Mouse (Mus musculus): ENCODE data around the gene Rbm4b. TPM values are rescaled to one million over a fixed set of nuclear protein-coding genes. Genes with fewer than 3 reads are reported as not detected.

Gene Rbm4b
- polyA plus RNA-seq, 1 experiment: 2.1 TPM

DNA sequence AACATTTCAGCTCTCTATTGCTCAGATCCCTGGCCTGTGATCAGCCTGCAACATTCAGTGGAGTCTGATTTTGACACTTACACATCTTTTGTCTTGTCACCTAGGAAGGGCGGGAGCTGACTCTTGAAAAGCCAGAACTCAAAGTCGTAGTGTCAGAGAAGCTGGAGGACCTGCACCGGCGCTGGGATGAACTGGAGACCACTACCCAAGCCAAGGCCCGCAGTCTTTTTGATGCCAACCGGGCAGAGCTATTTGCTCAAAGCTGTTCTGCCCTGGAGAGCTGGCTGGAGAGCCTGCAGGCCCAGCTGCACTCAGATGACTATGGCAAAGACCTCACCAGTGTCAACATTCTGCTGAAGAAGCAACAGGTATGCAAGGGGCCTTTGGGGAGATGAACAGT, 14.1 kb upstream of the Rbm4b start:
- no peaks in the 10 kb centered on the region for H3K36me3 ChIP-seq (replicated peaks; ENCODE audit: low read length)
- no peak for TF ChIP-seq GATA1 (IDR thresholded peaks at IDR 0.05; ENCODE audit: borderline replicate concordance, low read length)
- TF ChIP-seq FLI1 (IDR thresholded peaks at IDR 0.05; ENCODE audit: low read length): no peak
- no peak overlapping the region for H3K4me3 ChIP-seq (replicated peaks)
- peaks cover 3% of the 10 kb centered on the region; the same call in 1 of the 2 replicates for H3K4me1 ChIP-seq
- H3K9me3 ChIP-seq: no peaks in the 10 kb centered on the region
- H3K27me3 ChIP-seq (replicated peaks): peaks cover 24% of the 10 kb centered on the region

DNA sequence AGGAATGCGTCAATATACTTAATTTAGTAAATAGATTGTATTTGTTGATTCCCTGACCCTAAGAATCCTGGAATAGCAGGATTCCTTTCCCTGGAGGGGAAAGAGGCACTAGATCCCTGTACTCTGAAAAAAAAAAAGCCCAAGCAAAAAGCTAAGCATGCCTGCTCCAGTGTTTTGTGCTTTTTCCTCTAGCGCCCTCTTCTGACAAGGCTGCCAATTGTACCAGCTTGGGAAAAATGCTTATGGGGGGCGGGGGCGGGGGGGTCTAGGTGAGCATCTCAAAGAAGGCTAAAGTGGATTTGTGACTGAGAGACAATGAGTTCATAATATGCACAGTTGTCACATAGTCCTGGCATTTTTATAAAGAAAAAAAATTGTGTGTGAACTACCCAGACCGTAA, 12.8 kb upstream of the Rbm4b start:
- TF ChIP-seq FLI1 (IDR thresholded peaks at IDR 0.05; ENCODE audit: low read length): no peak
- TF ChIP-seq GATA1 (IDR thresholded peaks at IDR 0.05; ENCODE audit: borderline replicate concordance, low read length): no peak
- Histone ChIP-seq H3K4me1 (peaks cover 3% of the 10 kb centered on the region; the same call in 1 of the 2 replicates), H3K36me3 (replicated peaks; ENCODE audit: low read length) (no peaks in the 10 kb centered on the region), H3K27me3 (replicated peaks) (peaks cover 22% of the 10 kb centered on the region), H3K9me3 (no peaks in the 10 kb centered on the region), H3K4me3 (replicated peaks) (no peak overlapping the region)

DNA sequence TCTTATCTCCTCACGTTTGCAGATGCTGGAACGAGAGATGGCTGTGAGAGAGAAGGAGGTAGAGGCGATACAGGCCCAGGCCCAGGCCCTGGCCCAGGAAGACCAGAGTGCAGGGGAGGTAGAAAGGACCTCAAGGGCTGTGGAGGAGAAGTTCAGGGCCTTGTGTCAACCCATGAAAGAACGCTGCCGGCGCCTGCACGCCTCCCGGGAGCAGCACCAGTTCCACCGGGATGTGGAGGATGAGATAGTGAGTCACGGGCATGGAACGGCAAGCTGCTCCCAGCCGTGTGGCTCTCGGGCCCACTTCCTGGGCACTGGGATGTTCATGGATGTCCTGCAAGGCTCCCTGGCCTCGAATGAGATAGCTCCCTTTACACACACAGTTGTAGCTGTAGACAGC, 12.3 kb upstream of the Rbm4b start:
- Histone ChIP-seq H3K4me1 (peaks cover 3% of the 10 kb centered on the region; the same call in 1 of the 2 replicates), H3K27me3 (replicated peaks) (peaks cover 24% of the 10 kb centered on the region), H3K4me3 (replicated peaks) (no peak overlapping the region), H3K36me3 (replicated peaks; ENCODE audit: low read length) (no peaks in the 10 kb centered on the region), H3K9me3 (no peaks in the 10 kb centered on the region)
- no peak for TF ChIP-seq FLI1 (IDR thresholded peaks at IDR 0.05; ENCODE audit: low read length)
- no peak for TF ChIP-seq GATA1 (IDR thresholded peaks at IDR 0.05; ENCODE audit: borderline replicate concordance, low read length)

GRCm38 (mm10) chr19:4745057-4745456, 11.2 kb upstream of the Rbm4b start:
- H3K4me1 ChIP-seq: peaks cover 3% of the 10 kb centered on the region; the same call in 1 of the 2 replicates
- no peaks in the 10 kb centered on the region for H3K36me3 ChIP-seq (replicated peaks; ENCODE audit: low read length)
- no peaks in the 10 kb centered on the region for H3K9me3 ChIP-seq
- H3K27me3 ChIP-seq (replicated peaks): peaks cover 19% of the 10 kb centered on the region
- TF ChIP-seq FLI1 (IDR thresholded peaks at IDR 0.05; ENCODE audit: low read length) (no peak), GATA1 (IDR thresholded peaks at IDR 0.05; ENCODE audit: borderline replicate concordance, low read length) (no peak)
- no peak overlapping the region for H3K4me3 ChIP-seq (replicated peaks)

DNA sequence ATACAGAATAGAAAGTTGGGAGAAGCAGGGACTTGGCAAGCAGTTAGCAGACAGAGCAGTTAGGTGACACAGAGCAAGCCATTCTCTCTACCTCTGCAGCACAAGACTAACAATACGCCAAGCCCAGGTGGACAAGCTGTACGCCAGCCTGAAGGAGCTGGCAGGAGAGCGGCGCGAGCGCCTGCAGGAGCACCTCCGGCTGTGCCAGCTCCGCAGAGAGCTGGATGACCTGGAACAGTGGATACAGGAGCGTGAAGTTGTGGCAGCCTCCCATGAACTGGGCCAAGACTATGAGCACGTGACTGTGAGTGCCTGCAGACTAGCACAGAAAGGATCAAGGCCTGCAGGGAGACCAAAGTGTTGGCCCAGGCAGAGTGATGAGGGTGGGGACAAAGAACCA, 10.6 kb upstream of the Rbm4b start:
- Histone ChIP-seq H3K9me3 (no peaks in the 10 kb centered on the region), H3K4me3 (replicated peaks) (no peak overlapping the region), H3K27me3 (replicated peaks) (peaks cover 18% of the 10 kb centered on the region), H3K36me3 (replicated peaks; ENCODE audit: low read length) (no peaks in the 10 kb centered on the region), H3K4me1 (peaks cover 3% of the 10 kb centered on the region; the same call in 1 of the 2 replicates)
- no peak for TF ChIP-seq FLI1 (IDR thresholded peaks at IDR 0.05; ENCODE audit: low read length)
- TF ChIP-seq GATA1 (IDR thresholded peaks at IDR 0.05; ENCODE audit: borderline replicate concordance, low read length): no peak

- no peaks in the 10 kb centered on the region for H3K9me3 ChIP-seq
- H3K27me3 ChIP-seq (replicated peaks): peaks cover 18% of the 10 kb centered on the region
- peaks cover under 1% of the 10 kb centered on the region; the same call in 1 of the 2 replicates for H3K4me1 ChIP-seq
- TF ChIP-seq GATA1 (IDR thresholded peaks at IDR 0.05; ENCODE audit: borderline replicate concordance, low read length) (no peak), FLI1 (IDR thresholded peaks at IDR 0.05; ENCODE audit: low read length) (no peak)
- H3K36me3 ChIP-seq (replicated peaks; ENCODE audit: low read length): no peaks in the 10 kb centered on the region
- no peak overlapping the region for H3K4me3 ChIP-seq (replicated peaks)
Measured at GRCm38 (mm10) chr19:4746611-4747010, 9.7 kb upstream of the Rbm4b start.

DNA sequence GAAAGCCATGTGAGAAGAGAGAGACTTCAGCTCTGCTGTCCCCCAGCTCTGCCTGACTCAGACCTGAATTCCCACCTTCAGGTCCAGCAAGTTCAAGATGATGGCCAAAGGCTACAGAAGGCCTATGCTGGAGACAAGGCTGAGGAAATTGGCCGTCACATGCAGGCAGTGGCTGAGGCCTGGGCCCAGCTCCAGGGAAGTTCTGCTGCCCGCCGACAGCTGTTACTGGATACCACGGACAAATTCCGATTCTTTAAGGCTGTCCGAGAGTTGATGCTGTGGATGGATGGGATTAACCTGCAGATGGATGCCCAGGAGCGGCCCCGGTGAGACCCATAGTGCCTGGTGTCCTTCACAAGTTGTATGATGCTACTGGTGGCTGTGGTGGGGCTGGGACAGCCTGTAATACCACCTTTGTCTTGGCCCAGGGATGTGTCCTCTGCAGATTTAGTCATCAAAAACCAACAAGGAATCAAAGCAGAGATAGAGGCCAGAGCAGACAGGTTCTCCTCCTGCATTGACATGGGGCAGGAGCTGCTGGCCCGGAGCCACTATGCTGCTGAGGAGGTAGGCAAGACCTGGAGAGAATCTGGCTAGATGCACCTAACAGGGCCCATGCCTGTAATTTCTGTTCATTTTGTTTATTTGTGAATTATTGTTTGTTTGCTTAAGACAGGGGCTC, 8.5 kb upstream of the Rbm4b start:
- Histone ChIP-seq H3K27me3 (replicated peaks) (peaks cover 25% of the 10 kb centered on the region), H3K4me3 (replicated peaks) (no peak overlapping the region), H3K9me3 (no peaks in the 10 kb centered on the region), H3K4me1 (no peaks in the 10 kb centered on the region), H3K36me3 (replicated peaks; ENCODE audit: low read length) (no peaks in the 10 kb centered on the region)
- TF ChIP-seq FLI1 (IDR thresholded peaks at IDR 0.05; ENCODE audit: low read length) (no peak), GATA1 (IDR thresholded peaks at IDR 0.05; ENCODE audit: borderline replicate concordance, low read length) (no peak)

- no peaks in the 10 kb centered on the region for H3K9me3 ChIP-seq
- H3K4me1 ChIP-seq: 0 out of 2 replicates have a peak, but pooled peaks cover 5% of the 10 kb centered on the region
- peaks cover 27% of the 10 kb centered on the region for H3K27me3 ChIP-seq (replicated peaks)
- H3K4me3 ChIP-seq (replicated peaks): no peak overlapping the region
- H3K36me3 ChIP-seq (replicated peaks; ENCODE audit: low read length): no peaks in the 10 kb centered on the region
- TF ChIP-seq FLI1 (IDR thresholded peaks at IDR 0.05; ENCODE audit: low read length): no peak
- TF ChIP-seq GATA1 (IDR thresholded peaks at IDR 0.05; ENCODE audit: borderline replicate concordance, low read length): no peak
Measured at GRCm38 (mm10) chr19:4748493-4748892, 7.8 kb upstream of the Rbm4b start.

- H3K4me3 ChIP-seq (replicated peaks): no peak overlapping the region
- peaks cover 28% of the 10 kb centered on the region for H3K27me3 ChIP-seq (replicated peaks)
- no peaks in the 10 kb centered on the region for H3K9me3 ChIP-seq
- H3K4me1 ChIP-seq: 0 out of 2 replicates have a peak, but pooled peaks cover 7% of the 10 kb centered on the region
- TF ChIP-seq GATA1 (IDR thresholded peaks at IDR 0.05; ENCODE audit: borderline replicate concordance, low read length) (no peak), FLI1 (IDR thresholded peaks at IDR 0.05; ENCODE audit: low read length) (no peak)
- no peaks in the 10 kb centered on the region for H3K36me3 ChIP-seq (replicated peaks; ENCODE audit: low read length)
Measured at GRCm38 (mm10) chr19:4749975-4750374, 6.3 kb upstream of the Rbm4b start.

GRCm38 (mm10) chr19:4755565-4756192, 618 bp upstream of the Rbm4b start:
- Histone ChIP-seq H3K36me3 (replicated peaks; ENCODE audit: low read length) (peaks cover 16% of the 10 kb centered on the region), H3K4me1 (peaks cover 40% of the 10 kb centered on the region), H3K4me3 (replicated peaks) (peak overlapping the region; percentile 94), H3K9me3 (no peaks in the 10 kb centered on the region), H3K27me3 (replicated peaks) (peaks cover 17% of the 10 kb centered on the region)
- TF ChIP-seq FLI1 (IDR thresholded peaks at IDR 0.05; ENCODE audit: low read length) (no peak), GATA1 (IDR thresholded peaks at IDR 0.05; ENCODE audit: borderline replicate concordance, low read length) (no peak)
